In genomic region chr16:31546828-31547224, GRCm38 (mm10) we compare ENCODE assay signal across 10 mouse cellular contexts.
DNase-seq lines count a peak whose midpoint lies in the region; ATAC-seq and TF ChIP-seq lines count a peak whose summit lies in the region.
"Had no signal": no experiment of that assay in that cellular context is flagged by ENCODE, and none has a peak within 500 bp of the region (broad histone marks: within the 10 kb centered on the region; RNA-seq: fewer than 3 reads in every experiment).

No protein-coding gene starts in this region.

- TF ChIP-seq CTCF in gastrocnemius, adult 2 months (IDR thresholded peaks at IDR 0.05) = no peak

- H3K36me3 ChIP-seq in forebrain, embryonic 12.5 days (replicated peaks) = no peaks in the 10 kb centered on the region
- H3K36me3 ChIP-seq in limb, embryonic 15.5 days = no peaks in the 10 kb centered on the region

- peaks cover 28% of the 10 kb centered on the region for H3K27me3 ChIP-seq in forebrain, embryonic 12.5 days
- peaks cover 4% of the 10 kb centered on the region; the same call in 1 of the 2 replicates for H3K27me3 ChIP-seq in limb, embryonic 15.5 days

- H3K27ac ChIP-seq in forebrain, embryonic 12.5 days = peak overlapping the region; percentile 89
- peak overlapping the region; percentile 60 for H3K27ac ChIP-seq in limb, embryonic 15.5 days
- H3K27ac ChIP-seq in gastrocnemius, adult 2 months = no peak overlapping the region
- H3K27ac ChIP-seq: heart, adult 2 months had no signal

- no peak overlapping the region for H3K4me3 ChIP-seq in forebrain, embryonic 12.5 days (replicated peaks)
- no peak overlapping the region for H3K4me3 ChIP-seq in limb, embryonic 15.5 days
- no peak overlapping the region for H3K4me3 ChIP-seq in gastrocnemius, adult 2 months
- H3K4me3 ChIP-seq: heart, adult 2 months had no signal

- ATAC-seq in forebrain, embryonic 12.5 days (ENCODE audit: low FRiP score) = peak; percentile 79
- no peak for ATAC-seq in limb, embryonic 15.5 days (ENCODE audit: insufficient number of reproducible peaks, low FRiP score, low TSS enrichment, low read depth)
- ATAC-seq: lung, postnatal 0 days had no signal

- intact Hi-C loops in gastrocnemius, adult 2 months (cut with DNase I) = no loop called here
- intact Hi-C loops in heart, postnatal 36 days (cut with DNase I) = no loop called here

- peak; percentile 20 to 36 for DNase-seq in left cerebral cortex, adult 9 months (ENCODE audit: low spot score in 2 of 2)
- no peak for DNase-seq in left cerebral cortex, adult 11 months (ENCODE audit: low spot score)
- DNase-seq in adipocyte (ENCODE audit: low spot score) = no peak
- DNase-seq in gastrocnemius, adult 2 months = no peak
- no peak for DNase-seq in heart, postnatal 36 days
- no peak for DNase-seq in right cerebral cortex, postnatal 25 days
- DNase-seq: heart, adult 2 months had no signal

- no peaks in the 10 kb centered on the region for H3K9me3 ChIP-seq in forebrain, embryonic 12.5 days
- no peaks in the 10 kb centered on the region for H3K9me3 ChIP-seq in limb, embryonic 15.5 days

- 0% methylated on average over 2 of the region's 2 CpGs for WGBS in forebrain, embryonic 12.5 days
- WGBS in limb, embryonic 15.5 days = 5% methylated on average over 2 of the region's 2 CpGs

- H3K9ac ChIP-seq in forebrain, embryonic 12.5 days = no peak overlapping the region
- no peak overlapping the region for H3K9ac ChIP-seq in limb, embryonic 15.5 days

- peaks cover 39% of the 10 kb centered on the region for H3K4me1 ChIP-seq in forebrain, embryonic 12.5 days
- peaks cover 46% of the 10 kb centered on the region for H3K4me1 ChIP-seq in limb, embryonic 15.5 days

- H3K4me2 ChIP-seq in forebrain, embryonic 12.5 days = peak overlapping the region; percentile 47
- no peak overlapping the region for H3K4me2 ChIP-seq in limb, embryonic 15.5 days

Comparison
In these comparisons a context has a peak if more than half of its experiments do, and no peak if none do; other contexts are left out.
1. DNase-seq: peak in left cerebral cortex, adult 9 months (2 of 2); none in left cerebral cortex, adult 11 months (single experiment), adipocyte (single experiment), gastrocnemius, adult 2 months (single experiment), heart, postnatal 36 days (0 of 2) and right cerebral cortex, postnatal 25 days (single experiment).